Mouse (Mus musculus): Measurements from ENCODE around the gene Zfp428. TPM values are rescaled to one million over a fixed set of nuclear protein-coding genes. Genes with fewer than 3 reads are reported as not detected.

The Zfp428 gene
- polyA plus RNA-seq, 1 experiment from 2014 or later = 26.3 TPM

- WGBS = 24% methylated on average over 13 of the region's 13 CpGs
- H3K9ac ChIP-seq (ENCODE audit: low read depth, low read length) = peak overlapping the region; percentile 87
- H3K4me2 ChIP-seq (ENCODE audit: low read depth, low read length) = peak overlapping the region; percentile 62
- peaks cover 3% of the 10 kb centered on the region; the same call in 1 of the 2 replicates for H3K9me3 ChIP-seq (ENCODE audit: control insufficient read depth, low read length)
- H3K27me3 ChIP-seq (replicated peaks; ENCODE audit: control insufficient read depth, insufficient read depth, low read length) = no peaks in the 10 kb centered on the region
- H3K27ac ChIP-seq (ENCODE audit: low read length) = no peak overlapping the region
- ATAC-seq = no peak; the same call in 1 of the 2 replicates
- peaks cover 5% of the 10 kb centered on the region; the same call in 1 of the 2 replicates for H3K36me3 ChIP-seq (ENCODE audit: control insufficient read depth, insufficient read depth, low read length)
- peak overlapping the region; percentile 70 for H3K4me3 ChIP-seq (ENCODE audit: low read length)
- peaks cover 11% of the 10 kb centered on the region for H3K4me1 ChIP-seq (ENCODE audit: control insufficient read depth, insufficient read depth, low read length)
These were observed 40.8 kb downstream of the Zfp428 start for GRCm38 (mm10) chr7:24547534-24548036.

GRCm38 (mm10) chr7:24551985-24552759, 45.4 kb downstream of the Zfp428 start:
- Histone ChIP-seq H3K9me3 (ENCODE audit: control insufficient read depth, low read length) (no peaks in the 10 kb centered on the region), H3K4me2 (ENCODE audit: low read depth, low read length) (no peak overlapping the region), H3K9ac (ENCODE audit: low read depth, low read length) (no peak overlapping the region), H3K27me3 (replicated peaks; ENCODE audit: control insufficient read depth, insufficient read depth, low read length) (no peaks in the 10 kb centered on the region), H3K27ac (ENCODE audit: low read length) (no peak overlapping the region), H3K4me3 (ENCODE audit: low read length) (no peak overlapping the region), H3K4me1 (ENCODE audit: control insufficient read depth, insufficient read depth, low read length) (peaks cover 4% of the 10 kb centered on the region; the same call in 1 of the 2 replicates), H3K36me3 (ENCODE audit: control insufficient read depth, insufficient read depth, low read length) (peaks cover 15% of the 10 kb centered on the region)
- WGBS = 84% methylated on average over 12 of the region's 12 CpGs
- ATAC-seq = no peak

- H3K9ac ChIP-seq (ENCODE audit: low read depth, low read length) = no peak overlapping the region
- no peaks in the 10 kb centered on the region for H3K4me1 ChIP-seq (ENCODE audit: control insufficient read depth, insufficient read depth, low read length)
- no peaks in the 10 kb centered on the region for H3K27me3 ChIP-seq (replicated peaks; ENCODE audit: control insufficient read depth, insufficient read depth, low read length)
- peaks cover 12% of the 10 kb centered on the region for H3K36me3 ChIP-seq (ENCODE audit: control insufficient read depth, insufficient read depth, low read length)
- no peak for ATAC-seq
- no peak overlapping the region for H3K4me2 ChIP-seq (ENCODE audit: low read depth, low read length)
- H3K9me3 ChIP-seq (ENCODE audit: control insufficient read depth, low read length) = no peaks in the 10 kb centered on the region
- no peak overlapping the region for H3K4me3 ChIP-seq (ENCODE audit: low read length)
- whole genome bisulfite sequencing = 93% methylated on average over 10 of the region's 10 CpGs
- no peak overlapping the region for H3K27ac ChIP-seq (ENCODE audit: low read length)
These were observed 49.0 kb downstream of the Zfp428 start for GRCm38 (mm10) chr7:24555786-24556185.

GRCm38 (mm10) chr7:24561450-24561849, 54.6 kb downstream of the Zfp428 start:
- no peaks in the 10 kb centered on the region for H3K9me3 ChIP-seq (ENCODE audit: control insufficient read depth, low read length)
- peaks cover 9% of the 10 kb centered on the region for H3K36me3 ChIP-seq (ENCODE audit: control insufficient read depth, insufficient read depth, low read length)
- H3K9ac ChIP-seq (ENCODE audit: low read depth, low read length) = no peak overlapping the region
- ATAC-seq = no peak
- H3K27ac ChIP-seq (ENCODE audit: low read length) = no peak overlapping the region
- no peaks in the 10 kb centered on the region for H3K4me1 ChIP-seq (ENCODE audit: control insufficient read depth, insufficient read depth, low read length)
- 89% methylated on average over 4 of the region's 4 CpGs for WGBS
- H3K4me2 ChIP-seq (ENCODE audit: low read depth, low read length) = no peak overlapping the region
- no peaks in the 10 kb centered on the region for H3K27me3 ChIP-seq (replicated peaks; ENCODE audit: control insufficient read depth, insufficient read depth, low read length)
- no peak overlapping the region for H3K4me3 ChIP-seq (ENCODE audit: low read length)

GRCm38 (mm10) chr7:24563191-24563836, 56.5 kb downstream of the Zfp428 start:
- H3K9me3 ChIP-seq (ENCODE audit: control insufficient read depth, low read length) = no peaks in the 10 kb centered on the region
- no peak overlapping the region for H3K4me3 ChIP-seq (ENCODE audit: low read length)
- H3K36me3 ChIP-seq (ENCODE audit: control insufficient read depth, insufficient read depth, low read length) = peaks cover 16% of the 10 kb centered on the region
- WGBS = 88% methylated on average over 8 of the region's 8 CpGs
- H3K27ac ChIP-seq (ENCODE audit: low read length) = no peak overlapping the region
- ATAC-seq = no peak
- no peak overlapping the region for H3K9ac ChIP-seq (ENCODE audit: low read depth, low read length)
- H3K27me3 ChIP-seq (replicated peaks; ENCODE audit: control insufficient read depth, insufficient read depth, low read length) = no peaks in the 10 kb centered on the region
- no peak overlapping the region for H3K4me2 ChIP-seq (ENCODE audit: low read depth, low read length)
- no peaks in the 10 kb centered on the region for H3K4me1 ChIP-seq (ENCODE audit: control insufficient read depth, insufficient read depth, low read length)

GRCm38 (mm10) chr7:24563837-24564206, 57.0 kb downstream of the Zfp428 start:
- H3K9me3 ChIP-seq (ENCODE audit: control insufficient read depth, low read length) = no peaks in the 10 kb centered on the region
- H3K36me3 ChIP-seq (ENCODE audit: control insufficient read depth, insufficient read depth, low read length) = peaks cover 18% of the 10 kb centered on the region
- H3K27me3 ChIP-seq (replicated peaks; ENCODE audit: control insufficient read depth, insufficient read depth, low read length) = no peaks in the 10 kb centered on the region
- no peak overlapping the region for H3K27ac ChIP-seq (ENCODE audit: low read length)
- no peak overlapping the region for H3K4me3 ChIP-seq (ENCODE audit: low read length)
- 83% methylated on average over 4 of the region's 4 CpGs for WGBS
- H3K9ac ChIP-seq (ENCODE audit: low read depth, low read length) = no peak overlapping the region
- H3K4me2 ChIP-seq (ENCODE audit: low read depth, low read length) = no peak overlapping the region
- ATAC-seq = no peak
- H3K4me1 ChIP-seq (ENCODE audit: control insufficient read depth, insufficient read depth, low read length) = no peaks in the 10 kb centered on the region

GRCm38 (mm10) chr7:24564607-24565265, 57.9 kb downstream of the Zfp428 start:
- no peak overlapping the region for H3K27ac ChIP-seq (ENCODE audit: low read length)
- H3K4me3 ChIP-seq (ENCODE audit: low read length) = no peak overlapping the region
- WGBS = 69% methylated on average over 6 of the region's 6 CpGs
- H3K36me3 ChIP-seq (ENCODE audit: control insufficient read depth, insufficient read depth, low read length) = peaks cover 18% of the 10 kb centered on the region
- H3K9ac ChIP-seq (ENCODE audit: low read depth, low read length) = no peak overlapping the region
- H3K27me3 ChIP-seq (replicated peaks; ENCODE audit: control insufficient read depth, insufficient read depth, low read length) = no peaks in the 10 kb centered on the region
- ATAC-seq = no peak; the same call in 1 of the 2 replicates
- H3K4me2 ChIP-seq (ENCODE audit: low read depth, low read length) = no peak overlapping the region
- no peaks in the 10 kb centered on the region for H3K4me1 ChIP-seq (ENCODE audit: control insufficient read depth, insufficient read depth, low read length)
- H3K9me3 ChIP-seq (ENCODE audit: control insufficient read depth, low read length) = no peaks in the 10 kb centered on the region
